Mouse (Mus musculus) embryonic fibroblast, embryonic 13.5 days (primary cell): ENCODE measurements at regions not wholly inside any gene's neighbourhood (a gene's known extent, or its start where the extent isn't known, plus 50 kb on each side); places are given as distances from the start of the nearest gene placed in this dataset.
"Not testable (repeated sequence)": the region's sequence is repeated elsewhere in the genome, so short reads cannot be mapped to it uniquely, and the experiment has no call there.

Experiments
- H3K27ac ChIP-seq: 2 replicates; pipeline ENCODE4 v1.5.1; 2012; ENCODE audit warnings: low read length, control low read depth, inconsistent platforms; ENCODE audit not compliant: insufficient read depth
- H3K4me1 ChIP-seq: 2 replicates; pipeline ENCODE4 v1.6.1; 2011; ENCODE audit warnings: low read length; ENCODE audit not compliant: control insufficient read depth, insufficient read depth
- H3K4me3 ChIP-seq: 2 replicates; pipeline ENCODE4 v1.5.1; 2011; ENCODE audit warnings: mild to moderate bottlenecking, control low read depth, low read length; ENCODE audit not compliant: insufficient read depth
- CTCF ChIP-seq: IDR thresholded peaks from 2 replicates; pipeline ENCODE4 v1.5.1; 2011; ENCODE audit warnings: mild to moderate bottlenecking, control low read depth, low read length, moderate library complexity, borderline replicate concordance; ENCODE audit not compliant: insufficient read depth
- POLR2A ChIP-seq: IDR thresholded peaks from 2 replicates; pipeline ENCODE4 v1.6.1; 2011; ENCODE audit warnings: low read depth, mild to moderate bottlenecking, control low read depth, low read length, moderate library complexity

DNA sequence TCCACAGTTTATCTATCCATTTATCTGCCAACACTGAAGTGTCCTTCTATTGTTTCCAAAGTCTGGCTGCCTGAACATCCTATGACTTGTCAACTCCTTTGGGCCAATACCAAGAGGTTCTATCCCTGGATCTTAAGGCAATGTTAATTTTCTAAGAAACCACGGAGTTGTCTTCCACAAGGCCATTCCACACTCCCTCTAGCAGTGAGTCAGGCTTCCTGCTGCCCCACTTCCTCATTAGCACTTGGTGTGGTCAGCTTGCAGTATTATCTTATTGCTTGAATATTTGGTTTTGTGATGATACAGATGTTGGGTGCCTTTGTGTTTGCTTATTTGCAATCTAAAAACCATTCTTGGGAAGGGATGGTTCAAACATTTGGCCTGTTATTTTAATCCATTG is 87.5 kb upstream of the Ppp2r2d start:
- TF ChIP-seq CTCF (no peak), POLR2A (no peak)
- Histone ChIP-seq H3K27ac (no peak overlapping the region), H3K4me1 (no peaks in the 10 kb centered on the region), H3K4me3 (no peak overlapping the region)

GRCm38 (mm10) chr7:138748442-138748841 is 97.4 kb upstream of the Ppp2r2d start:
- Histone ChIP-seq H3K4me1 (no peaks in the 10 kb centered on the region), H3K4me3 (no peak overlapping the region), H3K27ac (no peak overlapping the region)
- TF ChIP-seq CTCF: no peak
- no peak for TF ChIP-seq POLR2A

DNA sequence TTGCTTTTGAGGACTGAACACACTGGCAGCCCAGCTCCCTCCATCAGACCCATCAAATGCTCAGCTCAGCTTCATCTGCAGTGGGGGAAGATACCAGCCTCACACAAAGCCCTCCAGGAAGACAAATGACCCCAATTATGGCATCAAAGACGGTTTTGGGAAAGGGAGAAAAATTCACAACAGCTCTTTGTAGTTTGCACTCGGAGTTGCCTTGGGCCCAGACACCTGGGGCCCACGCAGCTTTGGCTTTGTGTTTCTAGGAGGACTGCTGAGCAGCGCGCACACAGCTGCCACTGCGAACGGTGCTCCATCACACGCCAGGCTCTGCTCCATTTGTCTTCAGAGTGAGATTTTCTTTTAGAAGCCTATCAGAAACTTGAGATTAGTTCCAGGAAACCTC is 99.3 kb upstream of the Ppp2r2d start:
- no peak overlapping the region for H3K27ac ChIP-seq
- H3K4me1 ChIP-seq: no peaks in the 10 kb centered on the region
- TF ChIP-seq POLR2A: no peak
- no peak for TF ChIP-seq CTCF
- H3K4me3 ChIP-seq: no peak overlapping the region

GRCm38 (mm10) chr7:138742516-138742845 is 103.4 kb upstream of the Ppp2r2d start:
- Histone ChIP-seq H3K4me3 (no peak overlapping the region), H3K4me1 (no peaks in the 10 kb centered on the region), H3K27ac (no peak overlapping the region)
- TF ChIP-seq CTCF (no peak), POLR2A (no peak)

GRCm38 (mm10) chr7:138741816-138742515 is 103.9 kb upstream of the Ppp2r2d start:
- H3K4me1 ChIP-seq: no peaks in the 10 kb centered on the region
- H3K4me3 ChIP-seq: no peak overlapping the region
- no peak for TF ChIP-seq POLR2A
- H3K27ac ChIP-seq: no peak overlapping the region

DNA sequence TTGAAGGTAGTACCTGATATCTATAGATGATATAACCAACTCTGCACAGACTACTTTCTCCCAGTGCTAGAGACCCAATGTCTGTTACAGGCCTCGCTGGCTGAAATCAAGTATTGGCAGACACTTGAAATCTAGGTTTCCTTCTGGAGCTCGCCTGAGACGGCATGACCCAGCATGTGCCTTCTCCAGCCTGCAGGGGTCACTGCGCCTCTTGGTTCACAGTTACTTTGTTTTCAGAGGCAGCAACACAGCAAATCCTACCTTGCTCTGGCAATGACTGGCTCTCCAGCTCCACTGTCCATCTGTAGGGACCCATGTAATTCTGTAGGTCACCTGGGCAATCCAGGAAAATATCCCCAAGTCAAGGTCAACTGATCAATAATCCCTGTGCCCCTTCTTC is 111.6 kb upstream of the Ppp2r2d start:
- H3K4me3 ChIP-seq: no peak overlapping the region
- H3K27ac ChIP-seq: no peak overlapping the region
- H3K4me1 ChIP-seq: no peaks in the 10 kb centered on the region

GRCm38 (mm10) chr7:138724829-138725228 is 121.0 kb upstream of the Ppp2r2d start:
- Histone ChIP-seq H3K27ac (no peak overlapping the region), H3K4me1 (no peaks in the 10 kb centered on the region), H3K4me3 (no peak overlapping the region)
- TF ChIP-seq CTCF: no peak
- TF ChIP-seq POLR2A: no peak

More for the DNA sequence above, 111.6 kb upstream of the Ppp2r2d start:
- no peak for TF ChIP-seq POLR2A
- TF ChIP-seq CTCF: peak; percentile 86; the same call in 1 of the 2 replicates

GRCm38 (mm10) chr7:138719608-138720007 is 126.3 kb upstream of the Ppp2r2d start:
- no peak overlapping the region for H3K4me3 ChIP-seq
- H3K4me1 ChIP-seq: no peaks in the 10 kb centered on the region
- no peak overlapping the region for H3K27ac ChIP-seq
- TF ChIP-seq POLR2A (no peak), CTCF (no peak)

- no peak for TF ChIP-seq CTCF
- H3K27ac ChIP-seq: no peak overlapping the region
- H3K4me3 ChIP-seq: no peak overlapping the region
- no peaks in the 10 kb centered on the region for H3K4me1 ChIP-seq
Observed at GRCm38 (mm10) chr7:138719115-138719514, 126.8 kb upstream of the Ppp2r2d start.

GRCm38 (mm10) chr7:138714731-138715130 is 131.1 kb upstream of the Ppp2r2d start:
- Histone ChIP-seq H3K4me1 (no peaks in the 10 kb centered on the region), H3K4me3 (no peak overlapping the region), H3K27ac (no peak overlapping the region)
- TF ChIP-seq CTCF (no peak), POLR2A (no peak)

- TF ChIP-seq POLR2A: no peak
- TF ChIP-seq CTCF: no peak
- Histone ChIP-seq H3K27ac (no peak overlapping the region), H3K4me3 (no peak overlapping the region), H3K4me1 (no peaks in the 10 kb centered on the region)
Observed at GRCm38 (mm10) chr7:138708373-138708772, 137.5 kb upstream of the Ppp2r2d start.

DNA sequence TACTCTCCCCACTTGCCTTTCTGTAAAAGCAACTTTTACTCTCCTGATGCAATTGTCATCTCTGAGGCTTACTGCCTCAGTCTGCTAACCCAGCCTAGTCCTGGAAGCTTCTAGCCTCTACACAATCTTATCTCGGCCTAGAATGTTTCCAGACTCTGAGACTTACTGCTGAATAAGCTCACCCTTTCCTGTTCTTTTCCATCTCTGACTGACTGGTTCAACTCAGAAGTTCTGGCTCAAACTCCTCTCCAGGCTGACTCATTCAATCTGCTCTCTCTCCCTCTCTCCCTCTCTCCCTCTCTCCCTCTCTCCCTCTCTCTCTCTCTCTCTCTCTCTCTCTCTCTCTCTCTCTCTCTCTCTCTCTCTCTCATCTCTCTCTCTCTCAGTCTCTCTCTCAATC is 146.3 kb upstream of the Ppp2r2d start:
- H3K4me3 ChIP-seq, H3K27ac ChIP-seq, H3K4me1 ChIP-seq: not testable (repeated sequence)
